Mouse (Mus musculus) ES-Bruce4 (cell line): Measurements from ENCODE around the gene Tspan10. TPM values are rescaled to one million over a fixed set of nuclear protein-coding genes. Genes with fewer than 3 reads are reported as not detected.

Experiments
- H3K27ac ChIP-seq: 2 replicates; pipeline ENCODE4 v1.5.1; 2012; ENCODE audit warnings: low read length, inconsistent platforms; ENCODE audit not compliant: insufficient read depth
- H3K27me3 ChIP-seq: 2 replicates; pipeline ENCODE4 v1.6.1; 2012; ENCODE audit warnings: mild to moderate bottlenecking, low read length, inconsistent platforms; ENCODE audit not compliant: control insufficient read depth, poor library complexity, insufficient read depth, severe bottlenecking
- H3K36me3 ChIP-seq: 2 replicates; pipeline ENCODE4 v1.6.1; 2012; ENCODE audit warnings: inconsistent platforms, mild to moderate bottlenecking, low read length, moderate library complexity; ENCODE audit not compliant: control insufficient read depth, poor library complexity, insufficient read depth, severe bottlenecking
- H3K4me1 ChIP-seq: one replicate; pipeline ENCODE4 v1.8.1; 2011; ENCODE audit warnings: low read length; ENCODE audit not compliant: control insufficient read depth, insufficient read depth
- H3K4me3 ChIP-seq: 2 replicates; pipeline ENCODE4 v1.5.1; 2011; ENCODE audit warnings: low read depth, mild to moderate bottlenecking, low read length
- H3K9ac ChIP-seq: 2 replicates; pipeline ENCODE4 v1.6.1; 2012; ENCODE audit warnings: low read depth, mild to moderate bottlenecking, inconsistent platforms; ENCODE audit not compliant: poor library complexity, severe bottlenecking
- H3K9me3 ChIP-seq: replicated peaks from 2 replicates; pipeline ENCODE4 v1.6.1; 2012; ENCODE audit warnings: mild to moderate bottlenecking, low read length, inconsistent platforms; ENCODE audit not compliant: control insufficient read depth, poor library complexity, insufficient read depth, severe bottlenecking
- CTCF ChIP-seq: IDR thresholded peaks from one replicate; pipeline ENCODE4 v1.8.1; 2011; ENCODE audit warnings: low read depth, low read length
- EP300 ChIP-seq: IDR thresholded peaks from 2 replicates; pipeline ENCODE4 v1.6.1; 2011; ENCODE audit warnings: low read depth, low read length; ENCODE audit not compliant: insufficient read depth
- POLR2A ChIP-seq: IDR thresholded peaks from one replicate; pipeline ENCODE4 v1.8.1; 2011; ENCODE audit warnings: low read length; ENCODE audit not compliant: insufficient read depth
- polyA plus RNA-seq: library from polyadenylated mRNA; stranded (reverse); fragments of >200 nt; gene quantifications from 2 replicates; pipeline ENCODE4 v1.2.4, GENCODE M21; 2011; ENCODE audit warnings: low read depth; ENCODE audit not compliant: missing spikeins, insufficient read depth, insufficient read length

Gene Tspan10
- not detected in 2 replicates for polyA plus RNA-seq

DNA sequence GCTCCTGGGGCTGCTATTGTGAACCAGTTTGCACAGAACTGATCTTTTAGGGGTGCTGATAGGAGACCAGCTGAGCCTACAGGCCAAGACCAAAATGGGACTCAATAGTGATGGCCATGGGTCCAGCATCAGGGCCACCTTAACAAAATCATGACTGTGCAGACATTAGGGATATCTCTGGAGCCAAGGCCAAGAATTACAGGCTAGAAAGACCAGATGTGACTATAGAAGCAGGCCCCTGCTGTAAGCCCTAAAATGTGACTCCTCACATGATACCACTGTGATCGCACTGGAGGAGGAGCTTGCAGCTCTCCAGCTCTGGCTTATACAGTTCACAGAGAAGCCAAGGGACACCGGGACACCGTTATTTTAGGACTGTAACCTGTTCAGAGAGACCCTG, at the start of gene Tspan10:
TSS of gene Tspan10 (plus strand) at position 301 of the 400 bp plus-strand sequence.
- Histone ChIP-seq H3K36me3 (no peaks in the 10 kb centered on the region), H3K4me1 (no peaks in the 10 kb centered on the region), H3K9ac (no peak within 1 kb of the TSS), H3K27me3 (no peaks in the 10 kb centered on the region), H3K9me3 (no peaks in the 10 kb centered on the region), H3K4me3 (no peak within 1 kb of the TSS), H3K27ac (no peak within 1 kb of the TSS)
- TF ChIP-seq EP300 (no peak), POLR2A (no peak), CTCF (no peak)

DNA sequence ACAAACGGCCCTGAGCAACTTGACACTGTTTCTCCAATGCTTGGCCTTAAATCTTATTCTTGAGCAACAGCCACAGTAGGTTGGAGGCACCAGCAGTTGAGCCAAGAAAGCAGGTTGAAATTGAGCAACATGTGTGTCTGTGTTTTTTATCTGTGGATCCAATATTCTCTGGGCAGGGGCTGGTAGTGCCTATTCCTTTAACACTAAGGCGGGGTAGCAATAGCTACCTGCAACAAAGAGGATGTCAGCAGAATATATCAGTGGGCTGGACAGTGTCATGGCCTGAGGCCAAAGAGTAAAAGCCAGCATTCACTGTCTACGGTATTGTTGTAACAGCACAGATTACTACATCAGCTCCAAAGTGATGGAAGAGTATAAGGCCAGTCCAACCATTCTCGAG, 46.8 kb upstream of the Tspan10 start:
- Histone ChIP-seq H3K36me3 (peaks cover 24% of the 10 kb centered on the region), H3K27me3 (no peaks in the 10 kb centered on the region), H3K9me3 (no peaks in the 10 kb centered on the region), H3K4me1 (peaks cover 2% of the 10 kb centered on the region), H3K27ac (no peak overlapping the region), H3K9ac (no peak overlapping the region), H3K4me3 (no peak overlapping the region)
- TF ChIP-seq EP300 (no peak), CTCF (no peak), POLR2A (no peak)

DNA sequence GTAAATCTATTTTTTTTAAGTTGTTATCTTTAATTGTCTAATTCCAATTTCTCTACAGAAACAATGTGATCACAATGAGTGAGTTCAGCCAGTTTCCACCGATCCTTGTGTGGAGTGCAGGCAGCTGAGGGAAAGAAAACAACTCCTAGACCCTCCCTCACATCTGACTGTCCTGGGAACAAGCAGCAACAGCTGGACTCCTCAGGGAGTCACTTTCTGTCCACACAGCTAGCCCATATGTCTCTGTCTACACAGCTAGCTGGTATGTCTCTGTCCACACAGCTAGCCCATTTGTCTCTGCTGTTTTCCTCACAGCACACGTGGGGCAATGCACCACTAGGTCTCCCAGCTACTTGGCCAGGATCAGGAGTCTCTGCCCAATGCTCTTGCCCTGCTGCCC, 44.8 kb upstream of the Tspan10 start:
- H3K9me3 ChIP-seq = no peaks in the 10 kb centered on the region
- H3K9ac ChIP-seq = no peak overlapping the region
- peaks cover 28% of the 10 kb centered on the region for H3K36me3 ChIP-seq
- H3K4me3 ChIP-seq = no peak overlapping the region
- H3K27me3 ChIP-seq = no peaks in the 10 kb centered on the region
- peaks cover 2% of the 10 kb centered on the region for H3K4me1 ChIP-seq
- TF ChIP-seq POLR2A (no peak), EP300 (no peak), CTCF (no peak)
- no peak overlapping the region for H3K27ac ChIP-seq

DNA sequence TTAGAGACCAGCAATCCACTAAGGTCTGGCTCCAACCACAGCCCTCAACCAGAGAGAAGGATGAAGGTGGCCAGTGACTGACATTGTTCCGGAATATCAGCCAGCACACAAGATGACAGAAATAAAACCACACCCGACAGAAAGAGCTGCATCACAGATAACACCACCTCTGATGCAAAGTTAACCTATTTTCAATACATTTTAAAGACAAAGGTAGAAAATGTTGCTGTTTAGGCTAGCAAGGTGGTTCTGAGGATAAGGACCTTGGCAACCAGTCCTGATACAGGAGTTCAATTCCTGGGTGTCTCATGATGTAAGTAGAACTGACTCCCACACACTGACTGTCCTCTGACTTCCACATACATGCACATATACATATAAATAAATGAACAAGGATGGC, 43.1 kb upstream of the Tspan10 start:
- H3K36me3 ChIP-seq = peaks cover 40% of the 10 kb centered on the region
- no peak overlapping the region for H3K27ac ChIP-seq
- no peak overlapping the region for H3K4me3 ChIP-seq
- no peaks in the 10 kb centered on the region for H3K27me3 ChIP-seq
- H3K9ac ChIP-seq = no peak overlapping the region
- H3K9me3 ChIP-seq = no peaks in the 10 kb centered on the region
- TF ChIP-seq EP300 = no peak
- no peak for TF ChIP-seq POLR2A
- TF ChIP-seq CTCF = no peak
- H3K4me1 ChIP-seq = peaks cover 2% of the 10 kb centered on the region

DNA sequence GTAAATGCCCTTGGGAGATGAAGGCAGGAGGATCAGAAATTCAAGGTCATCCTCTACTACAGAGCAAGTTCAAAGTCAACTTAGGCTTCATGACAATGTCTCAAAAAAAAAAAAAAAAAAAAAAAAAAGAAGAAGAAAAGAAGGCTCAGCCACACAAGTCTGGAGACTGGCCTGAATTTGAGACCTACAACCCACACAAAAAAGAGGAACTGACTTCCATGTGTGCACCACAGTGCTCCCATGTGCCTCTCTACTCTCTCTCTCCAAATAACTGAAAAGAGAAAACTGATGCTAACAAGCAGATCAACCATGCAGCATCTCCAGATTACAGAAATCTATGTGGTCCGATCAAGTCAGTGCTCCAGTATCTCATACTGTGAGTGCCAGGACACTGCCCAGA, 37.6 kb upstream of the Tspan10 start:
- Histone ChIP-seq H3K27ac (no peak overlapping the region), H3K27me3 (no peaks in the 10 kb centered on the region), H3K4me1 (peaks cover 2% of the 10 kb centered on the region), H3K4me3 (no peak overlapping the region), H3K9me3 (no peaks in the 10 kb centered on the region), H3K36me3 (peaks cover 66% of the 10 kb centered on the region), H3K9ac (no peak overlapping the region)
- TF ChIP-seq CTCF (no peak), POLR2A (no peak), EP300 (no peak)

DNA sequence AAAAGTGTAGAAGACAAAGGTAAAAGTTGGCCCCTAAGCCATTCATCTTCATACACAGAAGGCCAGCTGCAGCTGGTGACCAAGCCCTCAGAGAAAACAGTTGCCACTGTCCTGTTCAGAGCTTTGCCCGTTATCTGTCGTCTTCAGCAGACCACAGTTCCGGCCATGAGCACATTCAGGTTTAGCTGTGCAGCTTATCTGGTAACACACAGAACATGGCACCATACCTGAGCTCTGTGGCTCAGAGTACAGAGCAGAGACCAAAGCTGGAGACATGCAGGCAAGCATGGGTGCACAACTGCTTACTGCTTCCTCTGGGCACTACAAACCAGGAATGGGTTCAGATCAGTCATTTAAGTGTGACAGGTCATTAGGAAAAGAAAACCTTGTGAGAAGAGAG, 36.6 kb upstream of the Tspan10 start:
- no peak overlapping the region for H3K27ac ChIP-seq
- TF ChIP-seq POLR2A (no peak), EP300 (no peak), CTCF (no peak)
- peaks cover 68% of the 10 kb centered on the region for H3K36me3 ChIP-seq
- no peak overlapping the region for H3K4me3 ChIP-seq
- no peaks in the 10 kb centered on the region for H3K4me1 ChIP-seq
- no peaks in the 10 kb centered on the region for H3K27me3 ChIP-seq
- no peak overlapping the region for H3K9ac ChIP-seq
- H3K9me3 ChIP-seq = no peaks in the 10 kb centered on the region
